Mouse (Mus musculus): ENCODE data around the gene Arhgap23. TPM values are rescaled to one million over a fixed set of nuclear protein-coding genes. Genes with fewer than 3 reads are reported as not detected.

The Arhgap23 gene
- polyA plus RNA-seq, 1 experiment from 2014 or later, result 3.5 TPM

DNA sequence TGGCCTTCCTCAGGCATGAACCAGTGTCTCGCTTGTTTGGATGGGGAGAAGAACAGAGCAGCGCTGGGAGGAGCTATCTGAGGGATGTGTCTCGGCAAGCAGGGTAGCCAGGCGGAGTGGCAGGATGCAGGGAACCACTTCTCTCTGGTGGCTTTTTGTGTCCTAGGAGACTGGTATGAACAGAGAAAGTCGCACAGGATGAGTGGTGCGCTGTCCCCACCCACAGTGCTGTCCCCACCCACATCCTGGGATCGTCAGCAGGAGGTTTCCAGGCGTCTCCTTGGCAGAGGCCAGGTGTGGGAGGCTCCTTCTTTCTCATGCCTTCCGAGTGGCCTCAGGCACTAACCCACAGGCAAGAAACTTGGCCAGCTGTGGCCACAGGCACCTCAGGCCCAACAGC, 87.0 kb downstream of the Arhgap23 start:
- Histone ChIP-seq H3K9me3 (ENCODE audit: control insufficient read depth) (no peaks in the 10 kb centered on the region), H3K36me3 (ENCODE audit: control insufficient read depth, insufficient read depth) (peaks cover 20% of the 10 kb centered on the region; the same call in 1 of the 2 replicates), H3K9ac (ENCODE audit: low read depth, low read length) (no peak overlapping the region), H3K27me3 (replicated peaks; ENCODE audit: control insufficient read depth, insufficient read depth, low read length) (peaks cover 21% of the 10 kb centered on the region; the same call in 1 of the 2 replicates), H3K27ac (ENCODE audit: low read depth, low read length) (no peak overlapping the region), H3K4me3 (ENCODE audit: low read depth, low read length) (no peak overlapping the region), H3K4me1 (replicated peaks; ENCODE audit: control insufficient read depth, insufficient read depth, low read length) (no peaks in the 10 kb centered on the region), H3K4me2 (replicated peaks; ENCODE audit: low read depth) (no peak overlapping the region)
- WGBS, result 37% methylated on average over 9 of the region's 9 CpGs
- TF ChIP-seq CTCF (IDR thresholded peaks at IDR 0.05; ENCODE audit: low read depth), result no peak
- no peak for ATAC-seq

GRCm38 (mm10) chr11:97502846-97503245, 87.5 kb downstream of the Arhgap23 start:
- H3K27ac ChIP-seq (ENCODE audit: low read depth, low read length), result no peak overlapping the region
- no peak for TF ChIP-seq CTCF (IDR thresholded peaks at IDR 0.05; ENCODE audit: low read depth)
- H3K4me2 ChIP-seq (replicated peaks; ENCODE audit: low read depth), result no peak overlapping the region
- no peak overlapping the region for H3K4me3 ChIP-seq (ENCODE audit: low read depth, low read length)
- peaks cover 21% of the 10 kb centered on the region; the same call in 1 of the 2 replicates for H3K27me3 ChIP-seq (replicated peaks; ENCODE audit: control insufficient read depth, insufficient read depth, low read length)
- no peaks in the 10 kb centered on the region for H3K9me3 ChIP-seq (ENCODE audit: control insufficient read depth)
- WGBS, result 78% methylated on average over 4 of the region's 4 CpGs
- no peak overlapping the region for H3K9ac ChIP-seq (ENCODE audit: low read depth, low read length)
- H3K4me1 ChIP-seq (replicated peaks; ENCODE audit: control insufficient read depth, insufficient read depth, low read length), result no peaks in the 10 kb centered on the region
- peaks cover 20% of the 10 kb centered on the region; the same call in 1 of the 2 replicates for H3K36me3 ChIP-seq (ENCODE audit: control insufficient read depth, insufficient read depth)
- no peak for ATAC-seq

DNA sequence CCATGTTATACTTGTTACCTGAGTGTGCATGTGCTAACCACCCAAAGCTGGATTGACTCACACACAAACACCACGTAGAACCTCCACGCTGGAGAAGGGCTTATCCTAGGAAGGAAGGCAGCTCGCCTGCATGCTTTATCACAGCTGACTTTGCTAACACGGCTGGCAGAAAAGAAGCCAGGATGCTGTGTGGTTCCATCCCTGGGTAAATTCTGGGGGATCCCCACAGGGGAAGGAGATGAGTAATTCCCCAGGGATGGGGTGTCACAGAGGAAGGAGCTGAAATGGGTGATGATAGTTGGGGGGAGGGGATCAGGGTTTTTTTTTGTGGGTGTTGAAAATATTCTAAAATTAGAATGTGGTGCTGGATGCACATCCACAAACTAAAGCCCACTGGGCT, 90.5 kb downstream of the Arhgap23 start:
- no peak for TF ChIP-seq CTCF (IDR thresholded peaks at IDR 0.05; ENCODE audit: low read depth)
- Histone ChIP-seq H3K36me3 (ENCODE audit: control insufficient read depth, insufficient read depth) (peaks cover 9% of the 10 kb centered on the region; the same call in 1 of the 2 replicates), H3K4me2 (replicated peaks; ENCODE audit: low read depth) (no peak overlapping the region), H3K4me3 (ENCODE audit: low read depth, low read length) (no peak overlapping the region), H3K27ac (ENCODE audit: low read depth, low read length) (no peak overlapping the region), H3K27me3 (replicated peaks; ENCODE audit: control insufficient read depth, insufficient read depth, low read length) (peaks cover 4% of the 10 kb centered on the region; the same call in 1 of the 2 replicates), H3K9me3 (ENCODE audit: control insufficient read depth) (no peaks in the 10 kb centered on the region), H3K4me1 (replicated peaks; ENCODE audit: control insufficient read depth, insufficient read depth, low read length) (no peaks in the 10 kb centered on the region), H3K9ac (ENCODE audit: low read depth, low read length) (no peak overlapping the region)
- 71% methylated on average over 4 of the region's 4 CpGs for WGBS
- ATAC-seq, result no peak

GRCm38 (mm10) chr11:97506331-97506730, 91.0 kb downstream of the Arhgap23 start:
- Histone ChIP-seq H3K4me2 (replicated peaks; ENCODE audit: low read depth) (no peak overlapping the region), H3K27me3 (replicated peaks; ENCODE audit: control insufficient read depth, insufficient read depth, low read length) (peaks cover 3% of the 10 kb centered on the region; the same call in 1 of the 2 replicates), H3K4me3 (ENCODE audit: low read depth, low read length) (no peak overlapping the region), H3K4me1 (replicated peaks; ENCODE audit: control insufficient read depth, insufficient read depth, low read length) (no peaks in the 10 kb centered on the region), H3K36me3 (ENCODE audit: control insufficient read depth, insufficient read depth) (peaks cover 5% of the 10 kb centered on the region; the same call in 1 of the 2 replicates), H3K27ac (ENCODE audit: low read depth, low read length) (no peak overlapping the region), H3K9ac (ENCODE audit: low read depth, low read length) (no peak overlapping the region), H3K9me3 (ENCODE audit: control insufficient read depth) (no peaks in the 10 kb centered on the region)
- peak; percentile 14; the same call in 1 of the 2 replicates for TF ChIP-seq CTCF (IDR thresholded peaks at IDR 0.05; ENCODE audit: low read depth)
- 59% methylated on average over 8 of the region's 8 CpGs for WGBS
- no peak for ATAC-seq

DNA sequence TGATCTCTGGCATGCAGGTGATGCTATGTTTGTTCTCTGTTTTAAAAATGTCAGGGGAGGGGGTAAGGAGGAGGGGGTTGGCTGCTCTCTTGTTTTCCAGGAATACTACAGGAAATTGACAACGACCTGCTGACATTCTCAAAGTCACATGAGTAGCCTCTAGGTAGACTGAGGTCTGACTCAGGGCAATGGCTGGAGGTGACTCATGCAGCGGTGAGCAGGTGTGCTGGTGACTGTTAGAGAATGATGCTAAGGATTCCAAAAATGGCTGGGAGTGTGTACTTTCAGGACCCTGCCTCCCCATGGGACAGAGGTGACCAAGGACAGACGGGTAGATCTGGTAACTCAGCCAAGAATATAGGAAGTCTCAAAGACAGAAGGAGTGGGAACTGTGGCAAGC, 92.9 kb downstream of the Arhgap23 start:
- no peaks in the 10 kb centered on the region for H3K4me1 ChIP-seq (replicated peaks; ENCODE audit: control insufficient read depth, insufficient read depth, low read length)
- no peak overlapping the region for H3K9ac ChIP-seq (ENCODE audit: low read depth, low read length)
- TF ChIP-seq CTCF (IDR thresholded peaks at IDR 0.05; ENCODE audit: low read depth), result no peak
- ATAC-seq, result no peak
- no peaks in the 10 kb centered on the region for H3K36me3 ChIP-seq (ENCODE audit: control insufficient read depth, insufficient read depth)
- no peak overlapping the region for H3K4me3 ChIP-seq (ENCODE audit: low read depth, low read length)
- 0 out of 2 replicates have a peak, but pooled peaks cover 3% of the 10 kb centered on the region for H3K27me3 ChIP-seq (replicated peaks; ENCODE audit: control insufficient read depth, insufficient read depth, low read length)
- H3K9me3 ChIP-seq (ENCODE audit: control insufficient read depth), result no peaks in the 10 kb centered on the region
- 73% methylated on average over 3 of the region's 3 CpGs for WGBS
- H3K4me2 ChIP-seq (replicated peaks; ENCODE audit: low read depth), result no peak overlapping the region
- H3K27ac ChIP-seq (ENCODE audit: low read depth, low read length), result no peak overlapping the region

GRCm38 (mm10) chr11:97509058-97509457, 93.7 kb downstream of the Arhgap23 start:
- H3K4me3 ChIP-seq (ENCODE audit: low read depth, low read length), result no peak overlapping the region
- 42% methylated on average over 5 of the region's 5 CpGs for WGBS
- H3K27ac ChIP-seq (ENCODE audit: low read depth, low read length), result no peak overlapping the region
- no peaks in the 10 kb centered on the region for H3K9me3 ChIP-seq (ENCODE audit: control insufficient read depth)
- no peak for ATAC-seq
- H3K27me3 ChIP-seq (replicated peaks; ENCODE audit: control insufficient read depth, insufficient read depth, low read length), result 0 out of 2 replicates have a peak, but pooled peaks cover 3% of the 10 kb centered on the region
- no peak overlapping the region for H3K4me2 ChIP-seq (replicated peaks; ENCODE audit: low read depth)
- H3K36me3 ChIP-seq (ENCODE audit: control insufficient read depth, insufficient read depth), result no peaks in the 10 kb centered on the region
- no peak for TF ChIP-seq CTCF (IDR thresholded peaks at IDR 0.05; ENCODE audit: low read depth)
- H3K4me1 ChIP-seq (replicated peaks; ENCODE audit: control insufficient read depth, insufficient read depth, low read length), result no peaks in the 10 kb centered on the region
- no peak overlapping the region for H3K9ac ChIP-seq (ENCODE audit: low read depth, low read length)

Data from intestine, postnatal 0 days (tissue).